In genomic region chr6:91076249-91076648, GRCm38 (mm10) we compare ENCODE assay signal across 8 mouse cellular contexts. TPM values are rescaled to one million over a fixed set of nuclear protein-coding genes. Genes with fewer than 3 reads are reported as not detected.
DNase-seq lines count a peak whose midpoint lies in the region; ATAC-seq lines count a peak whose summit lies in the region.

No protein-coding gene starts in this region.

- 40% methylated on average over 9 of the region's 9 CpGs for WGBS in heart, embryonic 11.5 days (ENCODE audit: insufficient replicate concordance)

- H3K4me1 ChIP-seq in heart, embryonic 11.5 days (ENCODE audit: control insufficient read depth, insufficient read depth, low read length), result peaks cover 10% of the 10 kb centered on the region; the same call in 1 of the 2 replicates

- H3K4me3 ChIP-seq in heart, embryonic 11.5 days (ENCODE audit: low read depth, low read length), result no peak overlapping the region

- no peaks in the 10 kb centered on the region; the same call in 1 of the 2 replicates for H3K36me3 ChIP-seq in heart, embryonic 11.5 days (ENCODE audit: control insufficient read depth, insufficient read depth, low read length)

- no peak overlapping the region for H3K9ac ChIP-seq in heart, embryonic 11.5 days (ENCODE audit: low read depth, low read length)

- peak overlapping the region; percentile 23 for H3K4me2 ChIP-seq in heart, embryonic 11.5 days

- no peaks in the 10 kb centered on the region for H3K27me3 ChIP-seq in heart, embryonic 11.5 days (ENCODE audit: control insufficient read depth, insufficient read depth, low read length)

- peak overlapping the region; percentile 77 for H3K27ac ChIP-seq in heart, embryonic 11.5 days (ENCODE audit: low read depth, low read length)

- no peaks in the 10 kb centered on the region for H3K9me3 ChIP-seq in heart, embryonic 11.5 days (replicated peaks; ENCODE audit: control insufficient read depth, low read length)

- peak; percentile 25 for DNase-seq in urinary bladder, postnatal 14 days (ENCODE audit: low spot score)
- DNase-seq in urinary bladder, postnatal 10 days (ENCODE audit: low spot score), result no peak
- peak; percentile 69 to 78 for DNase-seq in cerebellum, postnatal 25 days
- DNase-seq in left cerebral cortex, adult 8-10 months (ENCODE audit: low spot score in 2 of 2), result peak; percentile 42 to 92
- DNase-seq in skeletal muscle tissue, adult 2 months (ENCODE audit: low read depth, low spot score), result peak; percentile 90
- no peak for DNase-seq in neural tube, embryonic 10.5 days (ENCODE audit: extremely low spot score, low spot score)
- no peak for DNase-seq in natural killer cell, adult 2 months (ENCODE audit: low spot score in 2 of 2)

- peak; percentile 71; the same call in 1 of the 2 replicates for ATAC-seq in heart, embryonic 11.5 days (replicated peaks; ENCODE audit: insufficient number of reproducible peaks, low FRiP score, low TSS enrichment)

RNA-seq across cellular contexts. Expression of gene Nup210, which starts 40.4 kb away (rescaled TPM):
- polyA plus RNA-seq in heart, embryonic 11.5 days (2014; fragmentation: Nextera tagmentation; extraction: Ambion mirVana), result 5.1 and 5.6 TPM in 2 replicates
- 10 to 100 TPM; 24.6 to 28.2 (median 26.7) TPM for total RNA-seq in left cerebral cortex, adult 8-10 months (2022)

Comparison
In these comparisons a context has a peak if more than half of its experiments do, and no peak if none do; other contexts are left out.
1. DNase-seq: peak in urinary bladder, postnatal 14 days (single experiment), cerebellum, postnatal 25 days (2 of 2), left cerebral cortex, adult 8-10 months (2 of 2) and skeletal muscle tissue, adult 2 months (single experiment); none in urinary bladder, postnatal 10 days (single experiment), neural tube, embryonic 10.5 days (single experiment) and natural killer cell, adult 2 months (0 of 2).